Mouse (Mus musculus): ENCODE measurements around the gene Ndufv3. TPM values are rescaled to one million over a fixed set of nuclear protein-coding genes. Genes with fewer than 3 reads are reported as not detected.

The Ndufv3 gene
- polyA plus RNA-seq, 1 experiment = 97.0 TPM

DNA sequence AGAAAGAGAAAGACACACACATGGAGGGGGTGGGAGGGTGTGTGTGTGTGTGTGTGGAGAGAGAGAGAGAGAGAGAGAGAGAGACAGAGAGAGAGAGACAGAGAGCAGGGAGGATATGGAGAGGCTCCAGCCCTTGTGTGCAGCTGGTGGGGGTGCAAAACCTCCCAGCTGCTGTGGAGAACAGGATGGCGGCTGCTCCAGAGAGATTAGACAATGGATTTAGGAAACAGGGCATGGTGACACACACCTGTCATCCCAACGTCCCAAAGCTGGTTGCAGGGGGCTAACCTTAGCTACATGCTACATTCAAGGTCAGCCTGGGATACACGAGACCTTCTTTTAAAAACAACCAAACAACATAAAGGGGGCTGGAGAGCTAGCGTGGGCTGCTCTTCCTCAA is 36.3 kb downstream of the Ndufv3 start:
- no peak for TF ChIP-seq CTCF (IDR thresholded peaks at IDR 0.05; ENCODE audit: control insufficient read depth, insufficient read depth, low read length)
- TF ChIP-seq POLR2A (IDR thresholded peaks at IDR 0.05; ENCODE audit: borderline replicate concordance, control insufficient read depth, low read depth, low read length) = no peak
- Histone ChIP-seq H3K4me3 (replicated peaks; ENCODE audit: control insufficient read depth, low read depth, low read length) (no peak overlapping the region), H3K4me1 (ENCODE audit: control insufficient read depth, insufficient read depth, low read length) (peaks cover 2% of the 10 kb centered on the region; the same call in 1 of the 2 replicates), H3K27ac (ENCODE audit: control insufficient read depth, insufficient read depth, low read depth, low read length, poor library complexity) (no peak overlapping the region)
- WGBS = 72% methylated on average over 4 of the region's 4 CpGs

DNA sequence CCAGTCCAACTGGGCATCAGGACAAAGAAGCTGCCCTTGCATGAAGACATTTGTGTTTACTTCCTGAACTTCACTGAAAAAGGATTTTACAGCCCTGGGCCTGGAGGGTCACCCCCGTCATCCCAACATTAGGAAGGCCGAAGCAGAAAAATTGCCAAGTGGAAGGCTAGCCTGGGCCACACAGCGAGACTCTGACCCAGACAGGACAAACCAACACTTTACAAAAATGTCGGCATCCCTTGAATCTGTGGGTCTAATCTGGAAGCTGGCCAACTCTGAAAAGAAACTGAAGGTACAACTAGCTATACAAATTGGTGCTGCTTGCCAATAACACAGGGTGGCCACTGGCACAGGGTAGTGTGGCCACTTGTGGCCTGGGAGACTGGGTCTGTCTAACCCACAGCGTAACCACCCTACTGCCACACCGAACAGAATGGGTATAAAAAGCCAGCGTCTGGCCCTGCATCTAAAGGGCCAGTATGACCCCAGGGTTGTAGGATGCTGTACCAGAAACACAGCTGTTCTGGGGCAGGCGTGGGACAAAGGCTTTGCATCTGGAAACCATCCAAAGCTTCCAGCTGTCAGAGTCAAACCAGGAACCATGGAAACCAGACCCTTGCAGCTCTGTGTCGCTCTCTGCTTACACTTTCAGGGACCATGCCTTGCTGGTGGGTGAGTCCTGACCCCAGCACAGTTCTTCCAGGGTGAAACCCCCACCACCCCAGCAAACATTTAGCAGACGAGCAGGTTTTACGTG is 37.4 kb downstream of the Ndufv3 start:
- no peak for TF ChIP-seq POLR2A (IDR thresholded peaks at IDR 0.05; ENCODE audit: borderline replicate concordance, control insufficient read depth, low read depth, low read length)
- TF ChIP-seq CTCF (IDR thresholded peaks at IDR 0.05; ENCODE audit: control insufficient read depth, insufficient read depth, low read length) = no peak
- Histone ChIP-seq H3K4me3 (replicated peaks; ENCODE audit: control insufficient read depth, low read depth, low read length) (no peak overlapping the region), H3K4me1 (ENCODE audit: control insufficient read depth, insufficient read depth, low read length) (peaks cover 2% of the 10 kb centered on the region; the same call in 1 of the 2 replicates), H3K27ac (ENCODE audit: control insufficient read depth, insufficient read depth, low read depth, low read length, poor library complexity) (peak overlapping the region; percentile 5; the same call in 1 of the 2 replicates)
- 73% methylated on average over 11 of the region's 11 CpGs for WGBS

DNA sequence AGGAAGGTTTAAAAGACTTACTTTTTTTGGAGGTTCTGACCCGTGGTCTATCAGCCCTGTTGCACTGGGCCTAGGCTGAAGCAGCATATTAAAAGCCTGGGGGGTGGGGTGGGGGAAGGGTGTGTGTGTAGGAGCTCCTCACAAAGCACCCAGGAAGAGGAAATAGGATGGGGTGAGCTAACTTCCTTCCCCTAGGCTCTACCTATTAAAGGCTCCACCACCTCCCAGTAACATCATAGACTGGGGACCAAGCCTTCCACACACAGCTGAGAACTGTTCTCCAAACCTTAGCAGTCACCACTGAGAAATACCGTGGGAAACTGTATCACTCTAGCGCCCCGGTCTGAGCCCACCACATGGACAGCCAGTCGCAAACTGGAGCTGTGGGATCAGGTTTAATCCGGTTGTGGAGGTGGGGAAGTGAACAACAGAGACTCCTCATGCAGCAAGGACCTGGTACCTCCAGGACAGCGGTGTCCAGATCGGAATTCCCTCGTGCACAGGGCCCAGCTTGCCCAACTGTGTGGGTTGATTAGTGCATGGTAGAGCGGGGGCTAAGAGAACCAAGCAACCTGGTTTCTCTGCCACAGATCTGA is 38.1 kb downstream of the Ndufv3 start:
- H3K27ac ChIP-seq (ENCODE audit: control insufficient read depth, insufficient read depth, low read depth, low read length, poor library complexity) = peak overlapping the region; percentile 57
- H3K4me1 ChIP-seq (ENCODE audit: control insufficient read depth, insufficient read depth, low read length) = peaks cover 2% of the 10 kb centered on the region; the same call in 1 of the 2 replicates
- TF ChIP-seq CTCF (IDR thresholded peaks at IDR 0.05; ENCODE audit: control insufficient read depth, insufficient read depth, low read length) (no peak), POLR2A (IDR thresholded peaks at IDR 0.05; ENCODE audit: borderline replicate concordance, control insufficient read depth, low read depth, low read length) (no peak)
- 61% methylated on average over 10 of the region's 10 CpGs for WGBS
- peak overlapping the region; percentile 54 for H3K4me3 ChIP-seq (replicated peaks; ENCODE audit: control insufficient read depth, low read depth, low read length)

DNA sequence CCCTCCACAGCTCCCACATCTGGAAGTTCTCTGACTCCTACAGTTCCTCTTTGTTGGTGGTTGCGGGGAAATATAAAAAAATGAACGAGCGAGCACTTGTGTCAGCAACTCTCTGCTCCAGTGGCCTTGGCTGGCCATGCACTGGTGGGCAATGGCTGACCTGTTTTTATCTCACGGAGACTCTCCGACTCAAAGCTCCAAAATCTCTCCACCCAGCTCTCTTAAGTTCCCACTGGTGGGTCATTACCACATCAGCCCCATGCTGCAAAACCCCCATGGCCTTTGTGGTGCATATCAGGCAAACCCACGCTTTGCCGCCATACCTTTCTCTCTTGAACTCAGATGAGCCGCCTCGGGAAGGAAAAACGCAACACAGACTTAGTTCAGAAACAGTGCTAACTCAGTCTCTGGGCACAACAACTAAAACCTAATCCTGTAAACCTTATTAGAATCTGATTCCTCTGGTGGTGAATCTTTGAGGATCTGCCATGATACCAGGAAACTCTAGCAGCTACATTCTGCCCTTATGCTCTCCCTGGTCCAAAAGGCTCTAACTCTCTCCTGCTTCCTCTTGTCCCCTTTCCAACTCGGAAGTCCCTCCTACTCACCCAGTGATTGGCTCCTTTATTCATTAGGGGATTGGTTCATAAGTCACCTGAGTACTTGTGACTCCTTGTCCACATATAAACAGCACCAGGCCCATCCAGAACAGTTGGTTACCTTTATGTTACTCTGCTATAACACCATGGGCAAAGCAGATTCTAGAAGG is 39.3 kb downstream of the Ndufv3 start:
- Histone ChIP-seq H3K4me3 (replicated peaks; ENCODE audit: control insufficient read depth, low read depth, low read length) (peak overlapping the region; percentile 26), H3K4me1 (ENCODE audit: control insufficient read depth, insufficient read depth, low read length) (peaks cover 2% of the 10 kb centered on the region; the same call in 1 of the 2 replicates), H3K27ac (ENCODE audit: control insufficient read depth, insufficient read depth, low read depth, low read length, poor library complexity) (peak overlapping the region; percentile 43; the same call in 1 of the 2 replicates)
- TF ChIP-seq POLR2A (IDR thresholded peaks at IDR 0.05; ENCODE audit: borderline replicate concordance, control insufficient read depth, low read depth, low read length) (no peak), CTCF (IDR thresholded peaks at IDR 0.05; ENCODE audit: control insufficient read depth, insufficient read depth, low read length) (no peak)
- 55% methylated on average over 11 of the region's 11 CpGs for WGBS

DNA sequence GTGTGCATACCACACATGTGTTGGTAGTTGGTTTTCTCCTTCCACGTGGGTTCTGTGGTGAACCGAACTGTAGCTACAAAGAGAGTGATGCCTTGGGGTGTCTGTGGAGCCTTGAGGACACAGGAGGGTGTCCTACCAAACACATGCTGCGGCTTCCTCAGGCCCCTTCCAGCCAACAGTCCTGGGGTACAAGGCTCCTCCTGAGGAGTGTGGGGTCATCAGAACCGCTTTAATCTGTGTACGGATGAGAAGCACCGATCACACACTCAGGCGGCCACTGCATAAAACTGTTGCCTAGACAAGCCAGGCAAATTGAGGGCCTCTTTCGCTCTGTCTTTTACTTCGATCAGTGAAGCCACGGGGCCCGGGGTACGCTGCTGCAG is 43.7 kb downstream of the Ndufv3 start:
- peak overlapping the region; percentile 92 for H3K27ac ChIP-seq (ENCODE audit: control insufficient read depth, insufficient read depth, low read depth, low read length, poor library complexity)
- WGBS = 3% methylated on average over 12 of the region's 12 CpGs
- peaks cover 4% of the 10 kb centered on the region; the same call in 1 of the 2 replicates for H3K4me1 ChIP-seq (ENCODE audit: control insufficient read depth, insufficient read depth, low read length)
- peak overlapping the region; percentile 81 for H3K4me3 ChIP-seq (replicated peaks; ENCODE audit: control insufficient read depth, low read depth, low read length)
- TF ChIP-seq CTCF (IDR thresholded peaks at IDR 0.05; ENCODE audit: control insufficient read depth, insufficient read depth, low read length) (no peak), POLR2A (IDR thresholded peaks at IDR 0.05; ENCODE audit: borderline replicate concordance, control insufficient read depth, low read depth, low read length) (no peak)

DNA sequence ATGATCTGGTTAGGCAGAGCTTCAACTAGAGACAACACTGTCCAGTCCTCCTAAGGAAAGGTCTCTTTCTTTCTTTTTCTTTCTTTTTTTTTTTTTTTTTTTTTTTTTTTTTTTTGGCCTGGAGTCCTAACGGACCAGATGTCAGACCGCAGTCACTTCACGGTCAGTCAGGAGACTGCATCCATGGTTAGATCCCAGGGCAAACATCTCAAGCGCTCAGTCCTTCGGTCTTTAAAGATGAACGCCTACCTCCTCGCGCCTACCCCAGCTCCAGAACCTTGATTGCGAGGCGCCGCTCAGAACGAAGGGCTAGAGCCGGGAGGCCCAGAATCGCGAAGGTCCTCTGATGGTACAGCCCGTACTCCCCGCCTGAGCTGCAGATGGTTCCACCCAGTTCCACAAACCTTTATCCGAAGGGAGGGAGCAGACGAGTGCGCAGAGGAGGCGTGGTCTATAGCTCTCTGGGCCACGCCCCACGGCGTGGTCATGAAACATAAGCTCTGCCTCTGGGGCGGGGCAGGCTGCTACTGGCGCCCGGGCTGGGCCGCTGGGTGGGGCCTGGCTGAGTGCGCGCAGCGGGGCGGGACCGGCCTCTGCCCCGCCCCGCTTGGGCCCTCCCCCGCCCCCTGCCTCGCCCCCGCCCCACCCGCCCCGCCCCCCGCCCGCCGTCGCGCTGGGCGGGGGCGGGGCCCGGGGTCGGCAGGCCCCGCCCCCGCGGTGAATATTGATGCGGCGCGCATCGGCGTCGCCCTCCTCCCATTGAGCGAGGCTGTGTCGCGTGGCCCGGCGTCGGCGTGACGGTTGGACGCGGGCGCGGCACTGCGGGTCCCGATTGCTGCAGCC is 44.3 kb downstream of the Ndufv3 start, which contains the start of gene Pknox1:
Gene Pknox1 (plus strand): TSS at position 720 of the 843 bp plus-strand sequence.
- Histone ChIP-seq H3K4me1 (ENCODE audit: control insufficient read depth, insufficient read depth, low read length) (peaks cover 4% of the 10 kb centered on the region; the same call in 1 of the 2 replicates), H3K27ac (ENCODE audit: control insufficient read depth, insufficient read depth, low read depth, low read length, poor library complexity) (peak within 1 kb of the TSS; percentile 94), H3K4me3 (replicated peaks; ENCODE audit: control insufficient read depth, low read depth, low read length) (peak within 1 kb of the TSS; percentile 96)
- WGBS = under 1% methylated on average over 66 of the region's 72 CpGs
- TF ChIP-seq POLR2A (IDR thresholded peaks at IDR 0.05; ENCODE audit: borderline replicate concordance, control insufficient read depth, low read depth, low read length) = peak; percentile 83; the same call in 1 of the 2 replicates
- no peak; the same call in 1 of the 2 replicates for TF ChIP-seq CTCF (IDR thresholded peaks at IDR 0.05; ENCODE audit: control insufficient read depth, insufficient read depth, low read length)

DNA sequence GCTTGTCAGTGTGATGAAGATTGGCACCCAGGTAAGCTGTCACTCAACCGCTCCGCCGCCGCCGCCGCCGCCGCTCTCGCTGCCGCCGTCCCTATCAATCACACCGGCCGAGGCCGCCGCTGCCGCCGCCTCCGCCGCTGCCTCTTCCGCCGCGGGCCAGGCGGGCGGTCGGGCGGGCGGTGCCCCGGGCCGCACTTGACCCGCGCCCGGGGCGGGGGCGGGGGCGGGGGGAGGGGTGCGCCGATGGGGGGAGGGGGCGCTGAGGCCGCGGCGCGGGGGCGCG is 44.9 kb downstream of the Ndufv3 start:
- Histone ChIP-seq H3K4me3 (replicated peaks; ENCODE audit: control insufficient read depth, low read depth, low read length) (peak overlapping the region; percentile 96), H3K4me1 (ENCODE audit: control insufficient read depth, insufficient read depth, low read length) (peaks cover 4% of the 10 kb centered on the region; the same call in 1 of the 2 replicates), H3K27ac (ENCODE audit: control insufficient read depth, insufficient read depth, low read depth, low read length, poor library complexity) (peak overlapping the region; percentile 94)
- 2% methylated on average over 26 of the region's 44 CpGs for whole genome bisulfite sequencing
- TF ChIP-seq CTCF (IDR thresholded peaks at IDR 0.05; ENCODE audit: control insufficient read depth, insufficient read depth, low read length) (no peak), POLR2A (IDR thresholded peaks at IDR 0.05; ENCODE audit: borderline replicate concordance, control insufficient read depth, low read depth, low read length) (no peak)
